Mouse (Mus musculus) midbrain, embryonic 11.5 days (tissue): ENCODE results near the gene Rab17. TPM values are rescaled to one million over a fixed set of nuclear protein-coding genes. Genes with fewer than 3 reads are reported as not detected.

ENCODE experiments used
- ATAC-seq: fragments of 200-750 bp; cut with Nextera tagmentation; 2 replicates; pipeline ENCODE4 v1.8.0; 2017; ENCODE audit warnings: moderate TSS enrichment, moderate library complexity; ENCODE audit not compliant: low FRiP score
- DNase-seq: peaks from one replicate; pipeline ENCODE4 v3.0.0; 2015; ENCODE audit warnings: low spot score; ENCODE audit errors: missing footprints
- H3K27ac ChIP-seq: fragments of 300-500 bp; sonication (generic); 2 replicates; pipeline ENCODE4 v1.5.1; 2014; ENCODE audit warnings: low read depth, low read length
- H3K27me3 ChIP-seq: fragments of 300-500 bp; sonication (generic); 2 replicates; pipeline ENCODE4 v1.6.1; 2014; ENCODE audit warnings: mild to moderate bottlenecking, low read length, moderate library complexity, mixed read lengths; ENCODE audit not compliant: control insufficient read depth, insufficient read depth
- H3K36me3 ChIP-seq: fragments of 300-500 bp; sonication (generic); 2 replicates; pipeline ENCODE4 v1.6.1; 2014; ENCODE audit warnings: mild to moderate bottlenecking, low read length, moderate library complexity, mixed read lengths; ENCODE audit not compliant: control insufficient read depth, insufficient read depth
- H3K4me1 ChIP-seq: fragments of 300-500 bp; sonication (generic); 2 replicates; pipeline ENCODE4 v1.6.1; 2014; ENCODE audit warnings: low read length; ENCODE audit not compliant: control insufficient read depth, insufficient read depth
- H3K4me2 ChIP-seq: fragments of 300-500 bp; sonication (generic); 2 replicates; pipeline ENCODE4 v1.6.1; 2014; ENCODE audit warnings: mild to moderate bottlenecking, moderate library complexity
- H3K4me3 ChIP-seq: fragments of 300-500 bp; sonication (generic); 2 replicates; pipeline ENCODE4 v1.5.1; 2014; ENCODE audit warnings: low read depth, low read length
- H3K9ac ChIP-seq: fragments of 300-500 bp; sonication (generic); 2 replicates; pipeline ENCODE4 v1.6.1; 2014; ENCODE audit warnings: low read length
- H3K9me3 ChIP-seq: fragments of 300-500 bp; sonication (generic); 2 replicates; pipeline ENCODE4 v1.6.1; 2016; ENCODE audit warnings: low read length; ENCODE audit not compliant: control insufficient read depth
- whole genome bisulfite sequencing: fragments of 180-500 bp; shearing (Covaris S2); extraction: QIAGEN DNeasy Blood & Tissue Kit; methylation state at CpG from one replicate; pipeline ENCODE4 v1.1.7; 2014; 5-methylcytosine and 5-hydroxymethylcytosine counted together
- polyA plus RNA-seq: library from polyadenylated mRNA; unstranded; fragments of >200 nt; fragmentation: Nextera tagmentation; extraction: Ambion mirVana; gene quantifications from 2 replicates; pipeline ENCODE4 v1.2.1, GENCODE M21; 2014

The Rab17 gene
- polyA plus RNA-seq, 1 experiment from 2014 or later: not detected

GRCm38 (mm10) chr1:90909631-90910152 lies 59.8 kb downstream of the Rab17 start:
- DNase-seq: no peak
- Histone ChIP-seq H3K4me2 (no peak overlapping the region), H3K36me3 (no peaks in the 10 kb centered on the region), H3K27ac (no peak overlapping the region), H3K27me3 (no peaks in the 10 kb centered on the region), H3K9ac (no peak overlapping the region), H3K4me3 (no peak overlapping the region), H3K9me3 (no peaks in the 10 kb centered on the region), H3K4me1 (no peaks in the 10 kb centered on the region)
- 37% methylated on average over 17 of the region's 17 CpGs for WGBS
- no peak for ATAC-seq

- no peak for DNase-seq
- H3K27me3 ChIP-seq: no peaks in the 10 kb centered on the region
- H3K9ac ChIP-seq: no peak overlapping the region
- no peaks in the 10 kb centered on the region for H3K4me1 ChIP-seq
- H3K27ac ChIP-seq: no peak overlapping the region
- no peak overlapping the region for H3K4me2 ChIP-seq
- no peak for ATAC-seq
- no peaks in the 10 kb centered on the region for H3K9me3 ChIP-seq
- no peak overlapping the region for H3K4me3 ChIP-seq
- no peaks in the 10 kb centered on the region for H3K36me3 ChIP-seq
Measured at GRCm38 (mm10) chr1:90909161-90909560, 60.3 kb downstream of the Rab17 start.

Other genes with a start within 250 kb of the Rab17 start
- 6.5 and 6.7 TPM in 2 replicates for gene Col6a3, start 125.7 kb downstream of the Rab17 start, polyA plus RNA-seq
- gene Mlph, start 54.6 kb downstream of the Rab17 start, polyA plus RNA-seq: 0.10 and 0.33 TPM in 2 replicates
- gene Prlh, start 16.6 kb downstream of the Rab17 start, polyA plus RNA-seq: not detected in 2 replicates
- gene Lrrfip1, start 29.1 kb upstream of the Rab17 start, polyA plus RNA-seq: 20.2 and 21.1 TPM in 2 replicates
- 0.37 and 0.94 TPM in 2 replicates for gene Rbm44, start 175.4 kb upstream of the Rab17 start, polyA plus RNA-seq
- 0.50 and 0.85 TPM in 2 replicates for gene Ramp1, start 210.2 kb upstream of the Rab17 start, polyA plus RNA-seq